In genomic region chr2:26933304-26934055, GRCm38 (mm10) we compare ENCODE assay signal across 8 mouse cellular contexts. TPM values are rescaled to one million over a fixed set of nuclear protein-coding genes. Genes with fewer than 3 reads are reported as not detected.
DNase-seq lines count a peak whose midpoint lies in the region; ATAC-seq and TF ChIP-seq lines count a peak whose summit lies in the region.

Surf4 (minus strand) TSS chr2:26933928.
Stkld1 (plus strand) TSS chr2:26934047.

- DNase-seq in adipocyte (ENCODE audit: low spot score), result peak; percentile 86
- DNase-seq in gastrocnemius, adult 8-10 months (ENCODE audit: low spot score in 2 of 2), result peak; percentile 89 to 95
- peak; percentile 96 for DNase-seq in induced T-regulatory cell, adult 2 months (ENCODE audit: low read depth)
- DNase-seq in left cerebral cortex, adult 8-10 months (ENCODE audit: low spot score in 2 of 2), result peak; percentile 78 to 93
- peak; percentile 94 for DNase-seq in right cerebral cortex, adult 18-20 months
- DNase-seq in urinary bladder, adult 2 months (ENCODE audit: low spot score), result peak; percentile 86

- peak; percentile 50; the same call in 1 of the 2 replicates for TF ChIP-seq POLR2A in cortical plate, adult 2 months (IDR thresholded peaks at IDR 0.05; ENCODE audit: extremely low read depth, insufficient read depth, low read length)

- peak within 1 kb of the TSS; percentile 51 for H3K4me3 ChIP-seq in cortical plate, adult 2 months (ENCODE audit: insufficient read depth, low read length)

- peak; percentile 88 for ATAC-seq in megakaryocyte, adult 5-6 weeks (ENCODE audit: poor library complexity, severe bottlenecking)

- TF ChIP-seq CTCF in cortical plate, adult 2 months (IDR thresholded peaks at IDR 0.05; ENCODE audit: extremely low read depth, insufficient read depth, low read length), result no peak

- H3K27ac ChIP-seq in cortical plate, adult 2 months (ENCODE audit: insufficient read depth, low read length), result no peak within 1 kb of the TSS

- H3K4me1 ChIP-seq in cortical plate, adult 2 months (ENCODE audit: control insufficient read depth, insufficient read depth, low read length), result 0 out of 2 replicates have a peak, but pooled peaks cover 2% of the 10 kb centered on the region

RNA-seq across cellular contexts. Expression of gene Surf4, which starts in this region (rescaled TPM):
- polyA plus RNA-seq in cortical plate, adult 2 months (2012; rRNA removed), result 56.1 and 58.4 TPM in 2 replicates
- 10 to 100 TPM; 76.1 to 81.4 (median 79.4) TPM for total RNA-seq in gastrocnemius, adult 8-10 months (2022)
- total RNA-seq in left cerebral cortex, adult 8-10 months (2022), result 10 to 100 TPM; 46.2 to 51.8 (median 49.9) TPM
- 95.0 and 100 TPM in 2 replicates for total RNA-seq in megakaryocyte, adult 5-6 weeks (2015)
- total RNA-seq in megakaryocyte, adult 5-6 weeks (2017), result 86.1 and 98.4 TPM in 2 replicates
- 131 and 132 TPM in 2 replicates for polyA plus RNA-seq in urinary bladder, adult 2 months (2012; rRNA removed)

RNA-seq across cellular contexts. Expression of gene Stkld1, which starts in this region (rescaled TPM):
- polyA plus RNA-seq in cortical plate, adult 2 months (2012; rRNA removed), result 0.23 and 0.30 TPM in 2 replicates
- not detected for total RNA-seq in gastrocnemius, adult 8-10 months (2022)
- total RNA-seq in left cerebral cortex, adult 8-10 months (2022), result under 1 TPM in 2 of 4 experiments, not detected in 2; 0.16 to 0.42 TPM
- total RNA-seq in megakaryocyte, adult 5-6 weeks (2015), result 0.16 and 0.60 TPM in 2 replicates
- not detected in 2 replicates for total RNA-seq in megakaryocyte, adult 5-6 weeks (2017)
- 0.24 and 0.28 TPM in 2 replicates for polyA plus RNA-seq in urinary bladder, adult 2 months (2012; rRNA removed)
